Mouse (Mus musculus) hindbrain, embryonic 11.5 days (tissue): Measurements from ENCODE around the gene AL607142.1. TPM values are rescaled to one million over a fixed set of nuclear protein-coding genes. Genes with fewer than 3 reads are reported as not detected.

ENCODE experiments used
- ATAC-seq: fragments of 200-750 bp; cut with Nextera tagmentation; 2 replicates; pipeline ENCODE4 v1.8.0; 2017; ENCODE audit warnings: mild to moderate bottlenecking, moderate TSS enrichment, moderate library complexity; ENCODE audit not compliant: low FRiP score
- DNase-seq: peaks from one replicate; pipeline ENCODE4 v3.0.0-alpha.2; 2015; ENCODE audit warnings: low spot score
- H3K27ac ChIP-seq: fragments of 300-500 bp; sonication (generic); 2 replicates; pipeline ENCODE4 v1.5.1; 2014; ENCODE audit warnings: mild to moderate bottlenecking, low read depth, low read length
- H3K27me3 ChIP-seq: fragments of 300-500 bp; sonication (generic); 2 replicates; pipeline ENCODE4 v1.6.1; 2014; ENCODE audit warnings: mild to moderate bottlenecking, low read length, moderate library complexity, mixed read lengths; ENCODE audit not compliant: control insufficient read depth, insufficient read depth
- H3K36me3 ChIP-seq: fragments of 300-500 bp; sonication (generic); 2 replicates; pipeline ENCODE4 v1.6.1; 2014; ENCODE audit warnings: mild to moderate bottlenecking, low read length, moderate library complexity, mixed read lengths; ENCODE audit not compliant: control insufficient read depth, insufficient read depth
- H3K4me1 ChIP-seq: fragments of 300-500 bp; sonication (generic); replicated peaks from 2 replicates; pipeline ENCODE4 v1.6.1; 2014; ENCODE audit warnings: low read length, mixed read lengths; ENCODE audit not compliant: control insufficient read depth, insufficient read depth
- H3K4me2 ChIP-seq: fragments of 300-500 bp; sonication (generic); replicated peaks from 2 replicates; pipeline ENCODE4 v1.6.1; 2014; ENCODE audit warnings: mild to moderate bottlenecking, low read depth, low read length
- H3K4me3 ChIP-seq: fragments of 300-500 bp; sonication (generic); 2 replicates; pipeline ENCODE4 v1.5.1; 2014; ENCODE audit warnings: low read depth, low read length
- H3K9ac ChIP-seq: fragments of 300-500 bp; sonication (generic); 2 replicates; pipeline ENCODE4 v1.6.1; 2014; ENCODE audit warnings: low read depth, low read length
- H3K9me3 ChIP-seq: fragments of 300-500 bp; sonication (generic); 2 replicates; pipeline ENCODE4 v1.6.1; 2016; ENCODE audit warnings: low read length; ENCODE audit not compliant: control insufficient read depth
- WGBS: fragments of 180-500 bp; shearing (Covaris S2); extraction: QIAGEN DNeasy Blood & Tissue Kit; methylation state at CpG from one replicate; pipeline ENCODE4 v1.1.7; 2014; 5-methylcytosine and 5-hydroxymethylcytosine counted together
- polyA plus RNA-seq: library from polyadenylated mRNA; unstranded; fragments of >200 nt; fragmentation: Nextera tagmentation; extraction: Ambion mirVana; gene quantifications from 2 replicates; pipeline ENCODE4 v1.2.1, GENCODE M21; 2014

The AL607142.1 gene
- polyA plus RNA-seq, 1 experiment from 2014 or later, result not detected

DNA sequence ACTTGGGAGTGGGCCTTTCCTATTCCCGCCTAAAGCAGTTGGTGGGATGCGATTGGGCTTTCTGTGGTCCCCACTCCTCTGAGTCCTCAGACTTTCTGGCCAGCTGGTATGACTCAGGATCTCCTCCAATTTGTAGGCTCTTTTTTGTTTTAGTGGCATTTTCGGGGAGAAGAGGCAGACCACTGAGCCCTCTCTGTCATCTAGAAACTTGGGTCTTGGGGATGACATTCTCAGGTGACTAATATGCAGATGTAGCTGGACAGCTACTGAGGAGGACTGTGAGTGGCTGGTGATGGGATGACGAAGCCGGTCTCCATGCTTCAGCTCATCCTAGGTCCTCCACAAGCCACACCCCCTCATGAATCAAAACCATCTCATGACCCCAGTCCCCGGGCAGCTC, 2.6 kb upstream of the AL607142.1 start:
- no peak for ATAC-seq
- no peaks in the 10 kb centered on the region for H3K9me3 ChIP-seq
- WGBS, result 78% methylated on average over 6 of the region's 6 CpGs

DNA sequence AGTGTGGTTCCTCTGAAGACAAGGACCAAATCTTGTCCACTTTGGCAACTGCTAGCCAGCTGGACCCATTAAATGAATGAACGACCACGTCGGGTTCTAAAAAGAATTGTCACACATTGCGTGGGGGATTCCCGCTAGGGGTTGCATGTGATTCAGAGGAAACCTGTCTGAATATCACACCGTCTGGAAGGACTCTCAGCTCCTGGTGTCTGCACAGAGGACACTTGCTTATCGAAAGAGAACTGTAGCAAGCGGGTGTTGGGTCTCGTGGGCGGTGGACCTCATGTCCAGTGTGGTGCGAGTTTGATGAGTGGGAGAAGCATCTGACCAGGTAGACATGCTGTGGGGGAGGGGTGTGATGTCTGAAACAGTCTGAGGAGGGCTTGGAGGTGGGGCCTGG, 2.0 kb upstream of the AL607142.1 start:
- ATAC-seq, result no peak
- no peaks in the 10 kb centered on the region for H3K9me3 ChIP-seq
- H3K4me1 ChIP-seq, result no peaks in the 10 kb centered on the region
- no peak overlapping the region for H3K27ac ChIP-seq
- no peaks in the 10 kb centered on the region for H3K36me3 ChIP-seq
- DNase-seq, result no peak
- WGBS, result 90% methylated on average over 11 of the region's 11 CpGs
- H3K4me2 ChIP-seq, result no peak overlapping the region
- H3K9ac ChIP-seq, result no peak overlapping the region
- no peak overlapping the region for H3K4me3 ChIP-seq
- H3K27me3 ChIP-seq, result no peaks in the 10 kb centered on the region

More for the DNA sequence above, 2.6 kb upstream of the AL607142.1 start:
- H3K4me3 ChIP-seq, result no peak overlapping the region
- H3K36me3 ChIP-seq, result no peaks in the 10 kb centered on the region
- H3K27me3 ChIP-seq, result no peaks in the 10 kb centered on the region
- H3K27ac ChIP-seq, result no peak overlapping the region
- H3K4me1 ChIP-seq, result no peaks in the 10 kb centered on the region
- no peak overlapping the region for H3K4me2 ChIP-seq
- no peak for DNase-seq
- no peak overlapping the region for H3K9ac ChIP-seq

DNA sequence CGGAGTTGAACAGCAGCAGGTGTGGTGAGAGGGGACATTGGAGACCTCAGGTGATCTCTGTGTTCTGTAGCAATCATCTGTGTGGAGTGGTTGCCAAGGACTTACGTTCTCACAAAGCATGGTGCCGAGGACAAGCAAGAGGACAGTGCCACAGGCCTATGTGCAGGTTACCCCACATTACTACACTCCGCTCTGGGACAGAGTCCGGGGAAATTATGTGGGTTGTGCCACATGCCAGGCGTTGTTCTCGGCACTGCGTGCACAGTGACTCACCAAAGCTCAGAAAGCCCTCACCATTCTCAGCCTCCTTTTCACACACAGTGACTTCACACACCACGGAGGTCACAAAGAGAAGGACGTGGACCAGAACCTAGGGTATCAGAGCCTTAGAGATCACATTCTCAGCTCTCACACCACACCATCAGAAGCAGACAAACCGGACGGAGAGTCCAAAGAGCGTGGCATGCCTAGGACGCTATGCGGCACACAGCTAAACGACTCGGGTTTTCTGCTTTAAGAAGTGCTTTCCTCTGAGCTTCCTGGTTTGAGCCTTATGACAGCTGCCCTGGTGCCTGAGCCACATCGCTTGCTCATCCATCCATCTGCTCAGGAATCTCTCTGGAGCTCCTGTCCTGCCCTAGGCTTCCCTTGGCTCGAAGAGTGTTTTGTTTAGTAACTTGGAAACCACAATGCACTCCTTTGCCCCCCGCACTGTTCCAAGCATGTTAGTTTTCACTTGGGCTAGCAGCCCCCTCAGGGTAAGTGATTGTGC, 1.3 kb upstream of the AL607142.1 start:
- 93% methylated on average over 20 of the region's 20 CpGs for WGBS
- ATAC-seq (no peak), DNase-seq (no peak)
- Histone ChIP-seq H3K9ac (no peak overlapping the region), H3K27me3 (no peaks in the 10 kb centered on the region), H3K4me3 (no peak overlapping the region), H3K4me1 (no peaks in the 10 kb centered on the region), H3K9me3 (no peaks in the 10 kb centered on the region), H3K4me2 (no peak overlapping the region), H3K36me3 (no peaks in the 10 kb centered on the region), H3K27ac (no peak overlapping the region)

DNA sequence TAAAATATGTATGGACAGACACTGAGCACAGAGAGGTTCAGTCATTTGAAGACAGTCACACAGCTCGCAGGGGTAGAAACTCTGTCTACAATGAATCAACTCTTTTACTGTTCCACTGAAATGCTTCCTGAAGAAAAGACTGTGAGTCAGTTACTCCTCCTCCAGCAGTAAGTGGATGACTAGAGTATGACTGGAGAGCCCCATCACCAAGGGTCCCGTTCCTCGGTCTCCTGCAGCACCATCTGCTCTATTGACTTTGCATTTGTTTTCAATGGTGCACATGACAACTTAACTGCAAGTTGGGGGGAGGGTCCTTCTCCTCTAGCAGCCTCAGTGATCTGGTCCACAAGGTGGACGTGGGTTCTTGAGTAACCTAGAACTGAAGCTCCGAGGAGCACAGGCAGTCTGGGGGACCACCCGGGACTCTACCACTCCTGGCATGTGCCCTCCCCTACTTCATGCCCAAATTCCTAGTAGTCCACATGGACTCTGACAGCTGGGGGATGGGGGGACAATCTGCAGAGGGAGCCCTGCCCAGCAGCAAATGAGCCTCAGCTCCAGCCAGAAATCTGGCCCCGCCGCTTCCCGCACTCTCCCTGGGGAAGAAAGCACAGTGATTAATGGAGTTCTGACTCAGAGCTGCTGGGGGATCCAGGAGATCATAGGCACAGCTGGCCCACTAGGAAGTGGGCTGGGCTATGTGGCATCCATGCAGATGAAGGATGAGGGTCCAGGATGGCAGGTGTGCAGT, 2.2 kb downstream of the AL607142.1 start:
- H3K4me2 ChIP-seq, result no peak overlapping the region
- ATAC-seq (peak; percentile 57), DNase-seq (peak; percentile 22)
- 76% methylated on average over 9 of the region's 9 CpGs for WGBS
- no peaks in the 10 kb centered on the region for H3K27me3 ChIP-seq
- H3K9me3 ChIP-seq, result no peaks in the 10 kb centered on the region
- H3K9ac ChIP-seq, result no peak overlapping the region
- no peak overlapping the region for H3K4me3 ChIP-seq
- H3K4me1 ChIP-seq, result no peaks in the 10 kb centered on the region
- H3K36me3 ChIP-seq, result no peaks in the 10 kb centered on the region
- no peak overlapping the region for H3K27ac ChIP-seq

DNA sequence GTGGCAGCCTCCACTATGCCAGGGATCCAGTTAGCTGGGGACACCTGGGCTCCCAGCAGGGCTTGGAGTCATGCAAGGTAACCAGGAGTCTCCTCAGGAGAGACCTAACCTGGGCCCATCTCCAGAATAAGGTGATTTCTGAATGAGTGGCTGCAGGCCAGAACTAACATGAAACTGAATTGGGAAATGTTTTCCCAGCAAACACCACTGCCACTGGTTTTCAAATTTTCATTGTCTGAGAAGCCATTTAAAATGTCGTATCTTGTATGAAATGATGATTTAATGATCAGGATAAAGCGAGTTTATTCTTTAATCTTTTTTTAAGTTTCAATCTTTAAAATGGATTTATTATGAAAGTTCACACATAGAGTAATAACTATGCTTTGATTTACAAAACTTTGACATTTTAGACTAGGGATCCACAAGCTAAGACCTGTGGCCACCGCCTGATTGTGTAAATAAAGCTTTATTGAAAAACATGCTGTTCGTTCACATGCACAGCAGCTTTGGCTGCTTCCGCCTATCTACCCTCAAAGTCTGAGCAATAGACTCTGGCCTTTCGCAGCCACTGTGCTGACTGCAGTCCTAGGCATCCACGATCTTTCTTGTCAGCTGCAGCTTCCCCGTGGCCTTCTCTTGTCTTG, 2.9 kb downstream of the AL607142.1 start:
- no peaks in the 10 kb centered on the region for H3K4me1 ChIP-seq
- H3K27me3 ChIP-seq, result no peaks in the 10 kb centered on the region
- no peak overlapping the region for H3K9ac ChIP-seq
- H3K27ac ChIP-seq, result no peak overlapping the region
- ATAC-seq (no peak), DNase-seq (no peak)
- no peak overlapping the region for H3K4me2 ChIP-seq
- WGBS, result 88% methylated on average over 8 of the region's 8 CpGs
- H3K4me3 ChIP-seq, result no peak overlapping the region
- no peaks in the 10 kb centered on the region for H3K36me3 ChIP-seq
- no peaks in the 10 kb centered on the region for H3K9me3 ChIP-seq

DNA sequence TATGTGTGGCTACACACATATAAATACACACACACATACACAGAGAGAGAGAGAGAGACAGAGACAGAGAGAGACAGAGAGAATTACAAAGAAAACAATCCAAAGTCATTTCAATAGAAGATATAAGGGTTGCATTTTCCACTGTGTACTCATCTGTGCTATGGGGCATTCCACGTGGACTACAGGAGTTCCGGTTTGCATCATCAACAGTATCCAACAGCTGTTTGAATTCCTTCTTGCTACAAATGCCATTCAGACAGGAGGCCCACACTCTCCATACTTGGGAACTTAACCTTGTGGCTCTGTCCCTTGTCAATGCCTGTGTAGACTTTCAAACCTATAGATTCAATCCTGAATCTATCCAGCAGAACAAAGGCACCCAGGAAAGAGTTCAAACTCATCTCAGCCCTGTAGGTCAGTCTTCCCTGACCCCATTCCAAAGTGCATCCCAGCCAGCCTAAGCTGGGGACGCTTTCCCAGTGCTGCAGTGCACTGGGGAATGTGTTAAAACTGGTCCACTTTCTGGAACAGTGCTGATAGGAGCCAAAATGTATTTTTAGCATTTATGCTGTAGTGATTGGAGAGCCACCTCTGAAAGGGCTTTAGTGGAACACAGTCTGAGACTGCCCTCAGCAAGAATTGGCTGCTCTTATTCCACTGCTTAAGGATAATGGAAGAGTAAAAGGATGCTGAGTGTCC, 4.2 kb downstream of the AL607142.1 start:
- 86% methylated on average over 3 of the region's 3 CpGs for WGBS
- ATAC-seq (no peak), DNase-seq (no peak)
- Histone ChIP-seq H3K9ac (no peak overlapping the region), H3K4me3 (no peak overlapping the region), H3K27me3 (no peaks in the 10 kb centered on the region), H3K9me3 (no peaks in the 10 kb centered on the region), H3K4me2 (no peak overlapping the region), H3K36me3 (no peaks in the 10 kb centered on the region), H3K4me1 (no peaks in the 10 kb centered on the region; the same call in 1 of the 2 replicates), H3K27ac (no peak overlapping the region)

DNA sequence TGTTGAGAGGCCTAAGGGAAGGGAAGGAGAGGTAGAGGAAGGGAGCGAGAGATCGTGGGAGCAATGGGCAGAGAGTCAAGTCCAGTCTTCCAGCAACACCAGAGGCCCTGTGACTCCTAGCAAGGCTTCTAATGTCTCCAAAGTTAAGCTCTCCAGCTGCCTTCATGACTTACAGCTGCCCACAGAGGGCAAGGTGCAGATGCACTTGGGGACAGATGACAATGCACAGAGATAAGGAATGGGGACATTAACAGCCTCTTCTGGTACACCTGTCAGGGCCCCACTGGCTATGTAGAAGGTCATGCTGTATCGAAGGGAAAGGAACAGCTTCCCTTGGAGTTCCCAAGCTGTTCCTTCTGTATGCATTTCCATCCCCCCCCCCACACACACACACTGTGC, 4.8 kb downstream of the AL607142.1 start:
- no peak overlapping the region for H3K4me3 ChIP-seq
- no peak overlapping the region for H3K9ac ChIP-seq
- H3K27ac ChIP-seq, result no peak overlapping the region
- 85% methylated on average over 3 of the region's 3 CpGs for WGBS
- no peaks in the 10 kb centered on the region for H3K9me3 ChIP-seq
- no peaks in the 10 kb centered on the region; the same call in 1 of the 2 replicates for H3K4me1 ChIP-seq
- no peak for ATAC-seq
- no peak for DNase-seq
- H3K36me3 ChIP-seq, result no peaks in the 10 kb centered on the region
- H3K27me3 ChIP-seq, result no peaks in the 10 kb centered on the region
- no peak overlapping the region for H3K4me2 ChIP-seq

DNA sequence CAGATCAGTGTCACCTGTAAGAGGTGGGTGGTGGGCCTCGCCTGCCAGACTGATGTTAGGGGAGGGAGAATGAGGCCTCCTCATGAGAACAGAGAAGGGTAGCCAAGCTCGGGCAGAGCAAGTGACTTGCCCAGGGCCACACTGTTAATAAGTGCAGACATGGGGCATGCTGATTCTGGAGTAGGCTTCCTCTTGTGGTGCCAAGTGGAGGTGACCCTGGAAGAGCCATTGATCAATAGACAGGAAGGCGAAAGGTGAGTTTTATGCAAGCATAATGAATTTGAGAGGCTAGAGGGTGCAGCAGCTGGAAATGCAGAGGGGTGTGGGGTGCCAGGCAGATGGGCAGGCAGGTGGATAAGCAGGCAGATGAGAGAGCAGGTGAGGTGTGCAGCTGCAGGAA, 6.6 kb downstream of the AL607142.1 start:
- DNase-seq (no peak), ATAC-seq (no peak)
- Histone ChIP-seq H3K27ac (no peak overlapping the region), H3K9me3 (no peaks in the 10 kb centered on the region), H3K4me3 (no peak overlapping the region), H3K4me1 (no peaks in the 10 kb centered on the region; the same call in 1 of the 2 replicates), H3K9ac (no peak overlapping the region), H3K4me2 (no peak overlapping the region), H3K27me3 (no peaks in the 10 kb centered on the region), H3K36me3 (no peaks in the 10 kb centered on the region)
- WGBS, result 76% methylated on average over 3 of the region's 3 CpGs
